Mouse (Mus musculus): Measurements from ENCODE around the gene Wnk2.

Wnk2 gene

DNA sequence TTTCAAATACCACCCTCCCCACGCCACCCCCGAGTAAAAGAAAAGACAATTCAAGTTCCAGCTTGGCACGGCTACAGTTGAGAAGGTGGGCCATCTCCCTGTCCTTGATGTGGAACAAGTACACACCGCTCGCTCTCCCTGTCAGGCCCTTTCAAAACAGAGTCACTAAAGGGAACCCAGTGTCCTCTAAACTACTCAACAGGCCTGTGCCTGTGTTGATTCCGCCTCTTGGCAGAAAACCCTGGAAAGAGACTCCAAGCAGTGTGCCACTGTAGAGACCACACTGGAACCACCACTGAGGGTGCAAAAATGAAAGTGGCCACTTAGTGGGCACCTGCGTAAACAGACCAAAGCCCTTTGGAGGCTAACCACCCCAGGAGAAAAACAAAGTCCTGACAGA is 4.5 kb downstream of the Wnk2 start:
- no peak for DNase-seq (ENCODE audit: low read depth, low spot score)

- DNase-seq (ENCODE audit: low read depth, low spot score), result no peak
Measured at GRCm38 (mm10) chr13:49142396-49142795, 5.4 kb downstream of the Wnk2 start.

DNA sequence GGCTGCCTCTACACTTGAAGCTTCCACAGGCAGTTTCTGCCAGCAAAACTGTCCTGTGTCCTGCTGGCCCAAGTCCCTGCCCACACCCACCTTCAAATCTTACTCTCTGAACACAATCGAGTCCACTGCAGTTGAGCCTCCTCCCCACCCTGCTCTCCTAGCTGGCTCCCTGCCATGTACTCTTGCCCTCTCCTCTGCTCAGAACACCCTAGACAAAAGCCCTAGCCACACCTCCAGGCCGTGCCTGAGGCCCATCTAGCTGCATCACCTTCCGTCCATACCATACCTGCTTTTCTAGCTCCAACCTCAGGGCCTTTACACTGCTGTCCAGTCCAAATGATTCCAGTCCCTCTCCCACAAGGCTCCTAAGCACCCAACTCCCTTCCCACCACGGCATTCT is 7.2 kb downstream of the Wnk2 start:
- no peak for DNase-seq (ENCODE audit: low read depth, low spot score)

DNA sequence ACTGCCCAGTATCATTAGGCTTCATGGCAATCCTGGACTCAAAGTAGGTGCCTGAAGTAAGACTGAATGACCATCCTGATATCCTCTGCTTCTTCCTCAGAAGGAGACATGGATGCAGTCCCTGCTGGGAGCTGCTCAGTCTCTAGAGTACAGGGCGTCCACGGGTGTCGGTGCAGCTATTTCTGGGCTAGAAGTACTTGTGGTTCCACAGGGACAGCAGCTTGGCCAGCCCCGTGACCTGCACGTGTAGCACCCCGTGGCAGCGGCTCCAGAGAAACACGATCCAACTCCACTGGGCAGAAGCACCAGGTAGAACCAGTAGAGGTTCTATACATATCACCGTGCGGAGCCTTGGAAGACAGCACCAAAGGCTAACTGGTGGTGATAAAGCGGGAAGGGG is 13.3 kb downstream of the Wnk2 start:
- no peak for DNase-seq (ENCODE audit: low read depth, low spot score)

- no peak for DNase-seq (ENCODE audit: low read depth, low spot score)
Measured at GRCm38 (mm10) chr13:49133125-49133524, 14.7 kb downstream of the Wnk2 start.

GRCm38 (mm10) chr13:49131946-49132687 is 15.7 kb downstream of the Wnk2 start:
- DNase-seq (ENCODE audit: low read depth, low spot score), result no peak

- no peak for DNase-seq (ENCODE audit: low read depth, low spot score)
Measured at GRCm38 (mm10) chr13:49131342-49131855, 16.4 kb downstream of the Wnk2 start.

GRCm38 (mm10) chr13:49129845-49130244 is 18.0 kb downstream of the Wnk2 start:
- no peak for DNase-seq (ENCODE audit: low read depth, low spot score)

DNA sequence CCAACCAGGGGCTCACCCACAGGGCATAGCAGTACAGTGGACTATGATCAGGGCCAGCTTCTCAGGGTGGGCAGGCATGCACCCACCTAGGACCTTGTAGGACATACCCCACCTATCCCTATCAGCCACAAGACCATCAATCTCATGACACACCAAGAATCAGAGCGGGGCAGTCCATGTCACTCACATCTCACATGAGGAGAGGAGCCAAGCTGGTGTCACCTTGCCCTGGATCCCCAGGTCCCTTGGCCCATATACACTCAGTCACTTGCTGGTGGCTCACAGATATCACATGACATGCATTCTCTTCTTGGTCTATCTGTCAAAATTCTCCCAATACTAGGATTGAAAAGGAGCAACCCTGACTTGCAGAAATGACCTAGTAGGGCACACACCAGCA is 18.7 kb downstream of the Wnk2 start:
- no peak for DNase-seq (ENCODE audit: low read depth, low spot score)

- no peak for DNase-seq (ENCODE audit: low read depth, low spot score)
Measured at GRCm38 (mm10) chr13:49127844-49128631, 19.8 kb downstream of the Wnk2 start.

GRCm38 (mm10) chr13:49122106-49122505 is 25.7 kb downstream of the Wnk2 start:
- DNase-seq (ENCODE audit: low read depth, low spot score), result no peak

- no peak for DNase-seq (ENCODE audit: low read depth, low spot score)
Measured at GRCm38 (mm10) chr13:49117563-49117962, 30.3 kb downstream of the Wnk2 start.

GRCm38 (mm10) chr13:49114921-49115320 is 32.9 kb downstream of the Wnk2 start:
- DNase-seq (ENCODE audit: low read depth, low spot score), result no peak

GRCm38 (mm10) chr13:49114116-49114515 is 33.7 kb downstream of the Wnk2 start:
- DNase-seq (ENCODE audit: low read depth, low spot score), result no peak

GRCm38 (mm10) chr13:49113345-49113744 is 34.5 kb downstream of the Wnk2 start:
- DNase-seq (ENCODE audit: low read depth, low spot score), result no peak

DNA sequence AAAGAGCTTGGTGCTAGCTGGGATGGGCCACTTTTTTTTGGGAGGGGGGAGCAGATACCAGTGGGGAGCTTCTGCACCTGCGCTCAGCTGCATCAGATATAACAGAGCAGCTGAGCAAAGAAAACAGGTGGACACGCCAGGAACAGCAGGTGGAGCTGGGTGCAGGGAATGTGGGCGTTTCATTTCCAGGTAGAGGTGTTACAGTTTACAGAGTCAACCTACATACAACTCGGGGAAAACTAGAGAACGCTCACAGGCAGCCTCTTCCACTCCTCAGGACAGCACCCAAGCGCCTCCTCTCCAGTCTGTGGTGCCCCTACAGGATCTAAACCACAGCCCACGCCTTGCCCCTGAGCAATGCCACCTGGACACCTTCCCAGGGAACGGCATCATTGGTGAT is 35.2 kb downstream of the Wnk2 start:
- DNase-seq (ENCODE audit: low read depth, low spot score), result no peak

DNA sequence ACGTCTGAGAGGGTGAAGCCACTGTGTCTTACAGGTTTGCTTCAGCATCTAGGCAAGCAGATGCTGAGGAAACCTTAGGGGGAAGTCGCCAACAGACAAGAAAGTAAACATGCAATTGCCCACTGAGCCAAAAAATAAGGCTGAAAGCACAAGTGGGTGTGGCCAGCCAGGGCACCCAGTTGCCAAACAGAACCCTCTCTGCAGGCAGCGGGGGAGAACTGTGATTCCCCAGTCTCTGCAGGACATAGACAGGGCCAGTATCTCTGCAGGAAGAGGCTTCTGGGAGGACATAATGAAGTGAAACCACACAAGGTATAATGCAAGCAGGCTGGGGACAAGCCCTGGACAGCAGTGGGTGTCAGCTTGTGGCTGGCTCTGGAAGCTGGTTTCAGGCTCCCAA is 38.1 kb downstream of the Wnk2 start:
- no peak for DNase-seq (ENCODE audit: low read depth, low spot score)

- no peak for DNase-seq (ENCODE audit: low read depth, low spot score)
Measured at GRCm38 (mm10) chr13:49108119-49108846, 39.5 kb downstream of the Wnk2 start.

DNA sequence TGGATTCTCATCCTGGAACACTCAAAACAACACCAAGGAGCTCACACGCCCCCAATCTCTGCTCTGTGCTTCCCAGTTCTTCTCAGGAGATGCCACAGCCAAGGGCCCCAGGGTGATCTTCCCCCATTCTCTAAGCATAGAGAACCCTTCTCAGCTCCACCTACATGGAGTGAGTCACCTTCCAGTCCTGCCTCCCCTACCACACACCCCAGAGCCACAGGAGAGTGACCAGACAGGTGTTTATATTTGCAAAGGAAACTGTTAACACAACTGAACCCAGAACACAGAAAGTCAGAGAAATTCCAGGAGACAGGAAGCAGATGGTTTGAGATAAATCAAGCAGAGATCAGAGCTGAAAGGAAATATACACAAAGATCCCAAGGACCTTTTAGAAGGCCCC is 43.9 kb downstream of the Wnk2 start:
- DNase-seq (ENCODE audit: low read depth, low spot score), result no peak

GRCm38 (mm10) chr13:49103235-49103634 is 44.6 kb downstream of the Wnk2 start:
- DNase-seq (ENCODE audit: low read depth, low spot score), result no peak

GRCm38 (mm10) chr13:49100417-49100816 is 47.4 kb downstream of the Wnk2 start:
- no peak for DNase-seq (ENCODE audit: low read depth, low spot score)

DNA sequence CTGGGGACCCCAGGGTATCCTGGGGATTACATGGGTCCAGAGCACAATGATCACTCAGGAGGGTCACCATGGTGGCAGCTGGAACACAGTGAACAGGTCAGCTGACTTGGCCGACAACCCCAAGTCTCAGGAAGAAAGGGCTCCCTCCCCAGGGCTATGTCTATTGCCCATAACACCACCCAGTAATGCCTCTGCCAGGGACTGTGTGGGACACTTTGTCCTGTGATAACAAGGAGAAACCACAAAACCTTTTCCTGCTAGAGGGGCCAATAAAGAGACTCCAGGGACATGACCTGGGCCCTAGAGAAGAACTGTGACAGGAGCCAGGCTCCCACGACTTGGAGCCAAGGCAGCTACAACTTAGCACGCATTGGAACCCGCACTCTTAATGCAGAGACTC is 51.0 kb downstream of the Wnk2 start:
- DNase-seq (ENCODE audit: low read depth, low spot score), result no peak

All from retina, postnatal 7 days (tissue).